Mouse (Mus musculus) bone marrow, adult 2 months (tissue): ENCODE measurements around the gene Sbds.

Experiments used
- CTCF ChIP-seq: fragments of 200-500 bp; IDR thresholded peaks from 2 replicates; pipeline ENCODE4 v1.5.1; 2011; ENCODE audit warnings: low read length, control low read depth; ENCODE audit not compliant: control insufficient read depth, insufficient read depth
- POLR2A ChIP-seq: fragments of 200-500 bp; IDR thresholded peaks from 2 replicates; pipeline ENCODE4 v1.6.1; 2011; ENCODE audit warnings: low read depth, mild to moderate bottlenecking, control low read depth, low read length, borderline replicate concordance; ENCODE audit not compliant: control insufficient read depth

DNA sequence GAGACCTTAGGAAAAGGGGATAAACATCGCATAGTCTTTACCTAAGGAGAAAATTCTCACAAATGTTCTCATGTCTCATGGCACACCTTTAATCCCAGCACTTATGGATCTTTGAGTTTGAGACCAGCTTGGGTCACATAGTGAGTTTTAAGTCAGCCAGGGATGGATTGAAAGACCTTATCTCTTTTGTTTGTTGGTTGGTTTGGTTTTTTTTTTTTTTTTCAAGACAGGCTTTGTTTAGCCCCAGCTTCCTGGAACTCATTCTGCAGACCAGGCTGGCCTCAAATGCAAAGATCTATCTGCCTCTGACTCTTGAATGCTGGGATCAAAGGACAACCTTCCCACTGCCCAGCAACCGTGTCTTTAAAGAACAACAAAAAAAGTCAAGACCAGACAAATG, 34.0 kb downstream of the Sbds start:
- no peak for TF ChIP-seq POLR2A
- no peak for TF ChIP-seq CTCF
